Mouse (Mus musculus): ENCODE measurements around the gene Tmem221. TPM values are rescaled to one million over a fixed set of nuclear protein-coding genes. Genes with fewer than 3 reads are reported as not detected.
A peak's percentile ranks its signal among the peaks of the same experiment; 100 is the strongest.

Tmem221 gene
- total RNA-seq, 2 experiments from 2014 or later = not detected

DNA sequence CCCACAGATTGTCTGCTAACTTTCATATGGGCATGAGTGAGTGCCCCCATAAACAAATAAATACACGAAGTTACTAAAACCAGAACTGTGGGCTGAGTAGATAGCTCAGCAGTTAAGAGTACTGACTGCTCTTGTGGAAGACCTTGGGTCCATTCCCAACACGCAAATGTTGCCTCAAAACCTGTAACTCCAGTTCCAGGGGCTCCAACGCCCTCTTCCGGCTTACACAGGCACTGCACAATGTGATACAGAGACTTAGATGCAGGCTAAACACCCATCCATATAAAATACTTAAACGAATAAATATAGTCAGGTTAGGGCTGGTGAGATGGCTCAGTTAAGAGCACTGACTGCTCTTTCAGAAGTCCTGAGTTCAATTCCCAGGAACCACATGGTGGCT lies 43.6 kb downstream of the Tmem221 start:
- no peak for ATAC-seq (replicated peaks; ENCODE audit: poor library complexity)

- no peak for ATAC-seq (replicated peaks; ENCODE audit: poor library complexity)
Measured at GRCm38 (mm10) chr8:71513018-71513754, 45.5 kb downstream of the Tmem221 start.

DNA sequence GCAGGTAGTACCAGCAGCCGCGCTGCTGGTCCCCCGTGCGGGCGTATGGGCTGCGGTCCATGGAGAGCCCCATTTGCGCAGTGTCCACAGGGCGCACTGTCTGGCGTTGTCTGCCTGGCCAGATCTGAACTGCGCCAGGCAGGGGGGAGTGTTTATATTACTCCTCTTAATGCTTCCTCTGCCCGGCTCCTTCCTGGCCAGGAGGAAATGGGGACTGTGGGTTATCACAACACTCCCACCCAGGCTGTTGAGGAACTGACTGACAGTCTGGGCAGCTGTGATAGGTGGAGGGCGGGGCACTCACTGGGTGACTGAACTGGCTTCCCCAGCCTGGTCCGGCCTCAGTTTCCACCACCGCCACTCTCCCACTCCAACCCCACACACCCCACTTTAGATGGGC lies 47.0 kb downstream of the Tmem221 start, which contains the start of gene Plvap:
Gene Plvap, minus strand, starts transcription at position 109 of the 400 bp plus-strand sequence.
- peak; percentile 86 for ATAC-seq (replicated peaks; ENCODE audit: poor library complexity)

GRCm38 (mm10) chr8:71509316-71509715 lies 49.4 kb downstream of the Tmem221 start:
- no peak for ATAC-seq (replicated peaks; ENCODE audit: poor library complexity)

DNA sequence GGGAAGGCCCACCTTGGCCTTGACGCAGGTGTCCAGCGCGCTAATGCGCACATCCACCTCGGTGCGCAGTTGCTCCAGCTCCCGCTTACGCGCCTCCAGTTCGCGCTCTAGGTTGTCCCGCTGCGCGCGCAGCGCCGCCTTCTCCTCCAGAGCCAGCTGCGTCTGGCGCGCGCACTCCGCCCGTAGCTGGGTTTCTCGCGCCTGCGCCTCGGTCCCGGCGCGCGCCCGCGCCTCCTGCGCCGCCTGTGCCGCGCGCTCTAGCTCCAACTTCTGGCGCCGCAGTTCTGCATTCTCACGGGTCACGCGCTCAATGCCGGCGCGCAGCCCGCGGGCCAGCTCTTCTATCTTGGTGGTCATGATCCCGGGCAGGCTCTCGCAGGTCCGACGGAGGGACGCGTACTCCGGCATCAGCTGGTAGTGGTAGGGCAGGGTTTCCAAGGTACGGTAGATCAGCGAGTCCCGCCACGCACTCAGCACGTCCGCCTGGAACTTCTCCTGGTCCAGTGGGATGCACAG lies 51.0 kb downstream of the Tmem221 start:
- peak; percentile 61 for ATAC-seq (replicated peaks; ENCODE audit: poor library complexity)

DNA sequence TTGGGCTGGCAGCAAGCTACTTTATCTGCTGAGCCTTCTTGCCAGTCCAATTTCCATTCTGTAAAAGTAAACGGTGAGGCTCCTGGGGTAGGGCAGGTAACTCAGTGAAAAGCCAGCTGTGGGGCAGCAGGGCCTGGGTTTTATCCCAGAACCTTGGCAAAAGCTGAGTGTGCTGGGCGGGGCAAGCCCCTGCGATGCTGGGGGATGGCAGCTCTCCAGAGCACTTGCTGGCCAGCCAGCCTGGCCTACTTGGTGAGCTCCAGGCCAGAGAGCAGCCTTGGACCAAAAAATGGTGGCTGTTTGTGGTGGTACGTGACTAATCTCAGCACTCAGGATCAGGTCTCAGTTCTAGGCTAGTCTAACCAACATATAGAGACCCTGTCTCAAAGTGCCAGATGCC lies 52.7 kb downstream of the Tmem221 start:
- no peak for ATAC-seq (replicated peaks; ENCODE audit: poor library complexity)

DNA sequence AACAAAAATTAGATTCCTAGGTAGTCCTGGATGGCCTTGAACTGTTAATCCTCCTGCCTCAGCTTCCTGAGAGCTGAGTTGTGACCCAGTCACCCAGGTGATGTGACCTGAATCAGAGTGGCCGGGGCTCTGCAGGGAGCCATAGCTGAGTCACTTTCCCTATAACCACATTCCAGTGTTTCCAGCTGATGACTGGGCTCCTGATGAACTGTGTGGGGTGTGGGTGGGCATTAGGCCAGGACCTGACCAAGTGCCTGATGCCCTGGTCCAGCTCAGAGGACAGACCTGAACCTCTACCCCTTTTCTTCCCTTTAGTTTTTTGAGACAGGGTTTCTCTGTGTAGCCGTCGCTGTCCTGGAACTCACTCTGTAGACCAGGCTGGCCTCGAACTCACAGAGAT lies 53.3 kb downstream of the Tmem221 start:
- ATAC-seq (replicated peaks; ENCODE audit: poor library complexity) = no peak

- ATAC-seq (replicated peaks; ENCODE audit: poor library complexity) = no peak
Measured at GRCm38 (mm10) chr8:71504349-71504748, 54.3 kb downstream of the Tmem221 start.

Other genes starting within 250 kb of the Tmem221 start
- gene Use1, start 192.0 kb downstream of the Tmem221 start, total RNA-seq (2015) = 107 and 116 TPM in 2 replicates
- 153 and 165 TPM in 2 replicates for gene Use1, start 192.0 kb downstream of the Tmem221 start, total RNA-seq (2017)
- 6.3 and 8.0 TPM in 2 replicates for gene Ocel1, start 187.6 kb downstream of the Tmem221 start, total RNA-seq (2015)
- gene Ocel1, start 187.6 kb downstream of the Tmem221 start, total RNA-seq (2017) = 11.1 and 11.7 TPM in 2 replicates
- gene Nr2f6, start 176.9 kb downstream of the Tmem221 start, total RNA-seq (2015) = 3.6 and 7.6 TPM in 2 replicates
- gene Nr2f6, start 176.9 kb downstream of the Tmem221 start, total RNA-seq (2017) = 4.3 and 5.6 TPM in 2 replicates
- not detected in 2 replicates for gene Ushbp1, start 163.1 kb downstream of the Tmem221 start, total RNA-seq (2015)
- not detected in 2 replicates for gene Ushbp1, start 163.1 kb downstream of the Tmem221 start, total RNA-seq (2017)
- 51.8 and 76.5 TPM in 2 replicates for gene Babam1, start 162.0 kb downstream of the Tmem221 start, total RNA-seq (2015)
- 93.7 and 122 TPM in 2 replicates for gene Babam1, start 162.0 kb downstream of the Tmem221 start, total RNA-seq (2017)
- 13.6 and 19.8 TPM in 2 replicates for gene Ankle1, start 152.9 kb downstream of the Tmem221 start, total RNA-seq (2015)
- gene Ankle1, start 152.9 kb downstream of the Tmem221 start, total RNA-seq (2017) = 14.2 and 14.3 TPM in 2 replicates
- 2.3 and 3.1 TPM in 2 replicates for gene Abhd8, start 95.2 kb downstream of the Tmem221 start, total RNA-seq (2015)
- 8.2 and 8.3 TPM in 2 replicates for gene Abhd8, start 95.2 kb downstream of the Tmem221 start, total RNA-seq (2017)
- gene Mrpl34, start 93.9 kb downstream of the Tmem221 start, total RNA-seq (2015) = 60.0 and 66.1 TPM in 2 replicates
- gene Mrpl34, start 93.9 kb downstream of the Tmem221 start, total RNA-seq (2017) = 50.2 and 53.6 TPM in 2 replicates
- gene Dda1, start 89.7 kb downstream of the Tmem221 start, total RNA-seq (2015) = 32.3 and 37.0 TPM in 2 replicates
- 14.1 and 14.7 TPM in 2 replicates for gene Dda1, start 89.7 kb downstream of the Tmem221 start, total RNA-seq (2017)
- 0.22 and 0.64 TPM in 2 replicates for gene Ano8, start 72.9 kb downstream of the Tmem221 start, total RNA-seq (2015)
- 3.1 and 3.6 TPM in 2 replicates for gene Ano8, start 72.9 kb downstream of the Tmem221 start, total RNA-seq (2017)
- 5.9 TPM in 2 replicates for gene Gtpbp3, start 70.8 kb downstream of the Tmem221 start, total RNA-seq (2015)
- gene Gtpbp3, start 70.8 kb downstream of the Tmem221 start, total RNA-seq (2017) = 23.4 and 26.5 TPM in 2 replicates
- gene Plvap, start 47.1 kb downstream of the Tmem221 start, total RNA-seq (2015) = 0.67 and 0.76 TPM in 2 replicates
- 0.71 and 2.7 TPM in 2 replicates for gene Plvap, start 47.1 kb downstream of the Tmem221 start, total RNA-seq (2017)
- gene Ccdc194, start 33.2 kb downstream of the Tmem221 start, total RNA-seq (2015) = 0.07 TPM in 1 of 2 replicates, not detected in the other
- not detected in 2 replicates for gene Ccdc194, start 33.2 kb downstream of the Tmem221 start, total RNA-seq (2017)
- 11.3 and 15.7 TPM in 2 replicates for gene Bst2, start 21.4 kb downstream of the Tmem221 start, total RNA-seq (2015)
- gene Bst2, start 21.4 kb downstream of the Tmem221 start, total RNA-seq (2017) = 50.9 and 62.2 TPM in 2 replicates
- 45.4 and 49.8 TPM in 2 replicates for gene Mvb12a, start 15.9 kb downstream of the Tmem221 start, total RNA-seq (2015)
- 65.6 and 76.6 TPM in 2 replicates for gene Mvb12a, start 15.9 kb downstream of the Tmem221 start, total RNA-seq (2017)
- not detected in 2 replicates for gene Nxnl1, start 7.7 kb upstream of the Tmem221 start, total RNA-seq (2015)
- not detected in 2 replicates for gene Nxnl1, start 7.7 kb upstream of the Tmem221 start, total RNA-seq (2017)
- gene Slc27a1, start 10.0 kb upstream of the Tmem221 start, total RNA-seq (2015) = 3.6 TPM in 2 replicates
- 3.5 and 3.8 TPM in 2 replicates for gene Slc27a1, start 10.0 kb upstream of the Tmem221 start, total RNA-seq (2017)
- gene Pgls, start 33.3 kb upstream of the Tmem221 start, total RNA-seq (2015) = 116 and 134 TPM in 2 replicates
- 128 and 131 TPM in 2 replicates for gene Pgls, start 33.3 kb upstream of the Tmem221 start, total RNA-seq (2017)
- gene Fam129c, start 38.8 kb upstream of the Tmem221 start, total RNA-seq (2015) = 6.5 and 10.2 TPM in 2 replicates
- gene Fam129c, start 38.8 kb upstream of the Tmem221 start, total RNA-seq (2017) = 1.00 and 5.3 TPM in 2 replicates
- 54.0 and 63.0 TPM in 2 replicates for gene Colgalt1, start 52.1 kb upstream of the Tmem221 start, total RNA-seq (2015)
- 62.0 and 67.2 TPM in 2 replicates for gene Colgalt1, start 52.1 kb upstream of the Tmem221 start, total RNA-seq (2017)
- gene Unc13a, start 112.9 kb upstream of the Tmem221 start, total RNA-seq (2015) = 0.64 and 1.8 TPM in 2 replicates
- 0.79 and 0.98 TPM in 2 replicates for gene Unc13a, start 112.9 kb upstream of the Tmem221 start, total RNA-seq (2017)
- gene Jak3, start 117.4 kb upstream of the Tmem221 start, total RNA-seq (2015) = 9.3 and 11.8 TPM in 2 replicates
- 7.7 and 9.9 TPM in 2 replicates for gene Jak3, start 117.4 kb upstream of the Tmem221 start, total RNA-seq (2017)
- 7.1 and 7.2 TPM in 2 replicates for gene Insl3, start 130.3 kb upstream of the Tmem221 start, total RNA-seq (2015)
- gene Insl3, start 130.3 kb upstream of the Tmem221 start, total RNA-seq (2017) = 1.2 and 1.8 TPM in 2 replicates
- gene B3gnt3, start 142.9 kb upstream of the Tmem221 start, total RNA-seq (2015) = 0.15 and 0.54 TPM in 2 replicates
- gene B3gnt3, start 142.9 kb upstream of the Tmem221 start, total RNA-seq (2017) = 0.12 and 0.34 TPM in 2 replicates
- gene Fcho1, start 166.8 kb upstream of the Tmem221 start, total RNA-seq (2015) = 49.8 and 51.5 TPM in 2 replicates
- 83.6 and 91.1 TPM in 2 replicates for gene Fcho1, start 166.8 kb upstream of the Tmem221 start, total RNA-seq (2017)